Mouse (Mus musculus): ENCODE data around the gene Lsm14a. TPM values are rescaled to one million over a fixed set of nuclear protein-coding genes. Genes with fewer than 3 reads are reported as not detected.

The Lsm14a gene
- polyA plus RNA-seq, 1 experiment from 2014 or later, result 97.6 TPM

GRCm38 (mm10) chr7:34305454-34305853, 87.7 kb downstream of the Lsm14a start:
- Histone ChIP-seq H3K9me3 (no peaks in the 10 kb centered on the region), H3K4me2 (replicated peaks) (no peak overlapping the region), H3K36me3 (peaks cover 8% of the 10 kb centered on the region), H3K9ac (no peak overlapping the region), H3K27me3 (no peaks in the 10 kb centered on the region), H3K4me3 (no peak overlapping the region), H3K27ac (no peak overlapping the region), H3K4me1 (peaks cover 24% of the 10 kb centered on the region)
- 78% methylated on average over 4 of the region's 4 CpGs for WGBS
- no peak for ATAC-seq (ENCODE audit: low FRiP score, low read depth)

GRCm38 (mm10) chr7:34302651-34303050, 90.5 kb downstream of the Lsm14a start:
- H3K4me1 ChIP-seq, result peaks cover 14% of the 10 kb centered on the region; the same call in 1 of the 2 replicates
- no peaks in the 10 kb centered on the region for H3K9me3 ChIP-seq
- H3K36me3 ChIP-seq, result peaks cover 8% of the 10 kb centered on the region
- H3K27ac ChIP-seq, result no peak overlapping the region
- H3K9ac ChIP-seq, result no peak overlapping the region
- no peak overlapping the region for H3K4me2 ChIP-seq (replicated peaks)
- 89% methylated on average over 1 of the region's 1 CpGs for WGBS
- ATAC-seq (ENCODE audit: low FRiP score, low read depth), result no peak
- H3K4me3 ChIP-seq, result no peak overlapping the region
- no peaks in the 10 kb centered on the region for H3K27me3 ChIP-seq

GRCm38 (mm10) chr7:34301952-34302351, 91.2 kb downstream of the Lsm14a start:
- H3K27me3 ChIP-seq, result no peaks in the 10 kb centered on the region
- ATAC-seq (ENCODE audit: low FRiP score, low read depth), result no peak
- H3K4me1 ChIP-seq, result peaks cover 14% of the 10 kb centered on the region; the same call in 1 of the 2 replicates
- peaks cover 8% of the 10 kb centered on the region for H3K36me3 ChIP-seq
- H3K4me3 ChIP-seq, result no peak overlapping the region
- no peak overlapping the region for H3K4me2 ChIP-seq (replicated peaks)
- WGBS, result 75% methylated on average over 3 of the region's 3 CpGs
- no peak overlapping the region for H3K9ac ChIP-seq
- H3K27ac ChIP-seq, result no peak overlapping the region
- no peaks in the 10 kb centered on the region for H3K9me3 ChIP-seq

GRCm38 (mm10) chr7:34298818-34299217, 94.3 kb downstream of the Lsm14a start:
- Histone ChIP-seq H3K27me3 (no peaks in the 10 kb centered on the region), H3K4me3 (no peak overlapping the region)

GRCm38 (mm10) chr7:34296124-34296523, 97.0 kb downstream of the Lsm14a start:
- H3K36me3 ChIP-seq, result no peaks in the 10 kb centered on the region
- H3K4me1 ChIP-seq, result no peaks in the 10 kb centered on the region
- no peak overlapping the region for H3K4me3 ChIP-seq
- H3K4me2 ChIP-seq (replicated peaks), result no peak overlapping the region
- H3K9ac ChIP-seq, result no peak overlapping the region
- H3K27me3 ChIP-seq, result no peaks in the 10 kb centered on the region
- H3K9me3 ChIP-seq, result no peaks in the 10 kb centered on the region
- ATAC-seq (ENCODE audit: low FRiP score, low read depth), result no peak
- no peak overlapping the region for H3K27ac ChIP-seq
- 96% methylated on average over 3 of the region's 3 CpGs for WGBS

More at GRCm38 (mm10) chr7:34298818-34299217, 94.3 kb downstream of the Lsm14a start:
- Histone ChIP-seq H3K4me2 (replicated peaks) (no peak overlapping the region), H3K9me3 (no peaks in the 10 kb centered on the region), H3K36me3 (peaks cover 8% of the 10 kb centered on the region), H3K9ac (no peak overlapping the region), H3K4me1 (0 out of 2 replicates have a peak, but pooled peaks cover 6% of the 10 kb centered on the region), H3K27ac (no peak overlapping the region)
- ATAC-seq (ENCODE audit: low FRiP score, low read depth), result no peak
- WGBS, result 97% methylated on average over 2 of the region's 2 CpGs

Other genes with a start within 250 kb of the Lsm14a start
- 230 and 232 TPM in 2 replicates for gene Uba2, start 223.7 kb downstream of the Lsm14a start, polyA plus RNA-seq (2015; fragmentation: Nextera tagmentation; extraction: Ambion mirVana)
- 69.0 and 73.2 TPM in 2 replicates for gene Pdcd2l, start 196.7 kb downstream of the Lsm14a start, polyA plus RNA-seq (2015; fragmentation: Nextera tagmentation; extraction: Ambion mirVana)
- 268 and 277 TPM in 2 replicates for gene Gpi1, start 163.0 kb downstream of the Lsm14a start, polyA plus RNA-seq (2015; fragmentation: Nextera tagmentation; extraction: Ambion mirVana)
- 0.53 TPM in 1 of 2 replicates, not detected in the other for gene Gm6096, start 142.3 kb downstream of the Lsm14a start, polyA plus RNA-seq (2015; fragmentation: Nextera tagmentation; extraction: Ambion mirVana)
- 27.0 and 31.0 TPM in 2 replicates for gene 4931406P16Rik, start 79.8 kb downstream of the Lsm14a start, polyA plus RNA-seq (2015; fragmentation: Nextera tagmentation; extraction: Ambion mirVana)